Mouse (Mus musculus) c-Kit-positive CD71-negative TER-119-negative erythroid progenitor cells, embryonic 14.5 days (primary cell): ENCODE data around the gene Yy1.
"Not testable (repeated sequence)": the region's sequence is repeated elsewhere in the genome, so short reads cannot be mapped to it uniquely, and the experiment has no call there.

Experiments
- DNase-seq: peaks from one replicate; pipeline ENCODE4 v3.0.0-alpha.2; 2013; ENCODE audit warnings: low read depth

The Yy1 gene

DNA sequence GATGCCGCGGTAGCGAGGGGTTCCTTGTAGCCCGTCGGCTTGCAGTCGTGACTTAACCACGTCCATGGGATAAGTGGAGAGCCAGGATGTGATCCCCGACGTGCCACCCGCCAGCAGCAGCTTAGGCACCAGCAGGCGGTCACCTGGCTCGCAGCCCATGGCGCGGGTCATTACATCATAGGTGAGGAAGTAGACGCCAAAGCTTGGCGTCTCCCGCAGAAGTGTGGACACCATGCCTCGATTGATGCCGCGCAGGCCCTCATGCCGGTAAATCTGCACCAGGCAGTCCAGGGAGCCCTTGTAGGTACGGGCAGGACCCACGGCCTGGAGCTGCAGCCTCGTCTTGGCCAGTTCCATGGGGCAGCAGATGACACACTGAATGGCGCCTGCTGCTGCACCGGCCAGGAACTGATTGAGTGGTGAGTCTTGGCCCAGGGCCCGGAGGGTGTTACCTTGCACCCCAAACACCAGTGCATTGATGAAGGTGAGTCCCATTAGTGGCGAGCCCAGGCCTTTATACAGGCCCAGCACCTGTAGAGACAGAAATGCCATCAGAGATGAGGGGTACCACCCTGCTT lies 34.3 kb downstream of the Yy1 start:
- no peak for DNase-seq

DNA sequence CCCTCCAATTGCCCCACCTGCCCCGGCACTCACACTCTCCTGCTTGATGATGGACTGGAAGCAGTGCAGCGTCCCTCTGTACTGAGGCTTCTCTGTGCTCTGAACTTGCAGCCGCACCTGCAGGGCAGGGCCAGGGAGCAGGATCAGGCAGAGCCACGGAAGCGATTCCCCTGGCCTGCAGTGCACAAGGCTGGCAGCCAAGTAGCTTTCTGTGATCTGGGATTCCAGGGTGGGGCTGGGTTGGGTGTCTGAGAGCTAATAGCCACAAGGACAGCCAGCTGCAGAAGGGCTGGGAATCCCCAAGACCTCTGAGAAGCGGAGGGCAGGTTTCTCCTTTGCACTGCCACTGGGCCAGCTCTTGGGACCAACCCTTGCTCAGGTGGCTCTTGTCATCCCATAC lies 34.9 kb downstream of the Yy1 start:
- DNase-seq, result no peak

- DNase-seq, result no peak
Measured at GRCm38 (mm10) chr12:108829636-108830035, 36.9 kb downstream of the Yy1 start.

GRCm38 (mm10) chr12:108830358-108830757 lies 37.6 kb downstream of the Yy1 start:
- DNase-seq, result no peak

DNA sequence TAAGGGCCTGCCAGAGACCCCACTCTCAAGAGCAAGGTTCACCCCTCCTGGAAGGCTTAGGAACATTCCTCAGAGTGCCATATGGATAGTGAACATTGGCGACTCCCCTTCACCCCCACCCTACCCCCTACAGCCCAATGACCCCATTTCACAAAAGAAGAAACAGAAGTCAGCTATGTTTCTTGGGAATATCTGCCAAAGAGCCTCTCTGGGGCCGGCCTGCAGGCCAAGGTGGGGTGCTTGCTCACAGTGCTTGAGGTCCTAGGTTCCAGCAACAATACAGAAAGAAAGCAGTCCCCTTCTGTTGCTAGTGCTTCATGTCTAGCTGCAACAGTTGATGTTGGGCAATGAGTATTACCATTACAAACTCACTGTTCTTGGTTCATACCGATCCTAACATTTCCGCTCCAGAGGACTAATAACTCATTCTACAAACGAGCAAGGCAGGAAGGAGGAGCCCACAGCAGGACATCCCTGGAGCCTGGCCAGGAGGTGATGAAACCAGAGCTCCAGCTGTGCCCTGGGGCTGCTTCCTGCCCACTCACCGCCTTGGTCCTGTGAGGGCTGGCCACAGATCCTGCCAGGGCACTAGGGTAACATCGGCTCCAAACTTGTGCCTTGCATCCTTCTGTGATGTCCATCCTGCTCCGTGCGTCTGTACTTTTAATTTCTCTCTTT lies 39.3 kb downstream of the Yy1 start:
- DNase-seq, result no peak

DNA sequence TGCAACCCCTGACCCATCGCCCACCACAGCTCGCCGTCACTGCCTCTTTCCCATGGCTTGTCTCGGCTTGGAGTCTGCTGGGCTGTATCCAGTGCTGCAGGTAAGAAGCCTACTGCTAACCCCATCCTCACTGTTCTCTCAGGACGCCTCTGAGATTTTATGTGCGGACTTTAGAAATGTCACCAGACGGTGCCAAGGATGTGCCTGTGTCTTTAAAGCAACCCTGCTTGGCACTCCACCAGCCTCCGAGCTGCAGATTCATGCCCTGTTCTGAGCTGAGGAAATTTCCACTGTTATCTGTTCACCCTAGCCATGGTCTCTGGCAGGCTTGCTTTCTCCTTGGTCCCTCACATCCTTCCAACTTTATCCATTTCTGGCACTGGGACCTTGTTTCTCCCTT lies 40.1 kb downstream of the Yy1 start:
- no peak for DNase-seq

DNA sequence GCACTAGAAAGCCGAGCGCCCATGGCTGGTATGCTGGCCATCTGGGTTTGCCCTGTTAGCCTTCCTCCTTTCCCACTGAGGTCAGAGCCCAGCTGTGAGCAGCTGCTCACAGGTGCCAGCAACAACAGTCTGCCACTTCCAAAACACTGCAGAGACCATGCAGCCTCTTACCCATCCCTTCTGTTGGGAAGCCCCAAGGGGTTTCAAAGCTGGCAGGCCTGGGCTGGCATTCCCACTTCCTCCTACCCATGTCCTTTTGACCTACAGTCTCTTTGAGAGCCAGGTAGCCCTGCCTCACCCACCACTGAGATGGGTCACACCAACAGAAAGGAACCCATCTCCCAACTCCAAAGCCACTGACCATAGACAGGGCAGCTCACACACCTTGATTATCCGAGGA lies 40.6 kb downstream of the Yy1 start:
- no peak for DNase-seq

DNA sequence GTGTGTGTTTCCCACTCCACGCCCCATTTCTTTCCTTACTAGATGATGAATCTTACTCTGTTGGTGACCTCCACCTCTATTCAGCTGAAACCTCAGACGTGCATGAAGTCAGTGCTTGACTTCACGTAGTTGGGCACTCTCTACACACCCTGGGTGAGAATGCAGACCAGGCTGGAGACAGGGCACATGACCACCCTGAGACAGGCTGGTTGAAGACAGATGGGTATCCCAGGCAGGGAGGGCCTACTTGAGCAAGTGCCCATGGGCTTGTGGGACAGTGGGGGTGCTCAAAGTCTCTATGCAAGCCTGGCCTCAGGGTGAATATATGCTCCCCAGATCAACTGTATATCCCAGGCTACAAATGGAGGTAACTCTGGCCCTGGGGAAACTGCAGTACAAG lies 41.6 kb downstream of the Yy1 start:
- no peak for DNase-seq

- DNase-seq, result no peak
Measured at GRCm38 (mm10) chr12:108834786-108835185, 42.0 kb downstream of the Yy1 start.

DNA sequence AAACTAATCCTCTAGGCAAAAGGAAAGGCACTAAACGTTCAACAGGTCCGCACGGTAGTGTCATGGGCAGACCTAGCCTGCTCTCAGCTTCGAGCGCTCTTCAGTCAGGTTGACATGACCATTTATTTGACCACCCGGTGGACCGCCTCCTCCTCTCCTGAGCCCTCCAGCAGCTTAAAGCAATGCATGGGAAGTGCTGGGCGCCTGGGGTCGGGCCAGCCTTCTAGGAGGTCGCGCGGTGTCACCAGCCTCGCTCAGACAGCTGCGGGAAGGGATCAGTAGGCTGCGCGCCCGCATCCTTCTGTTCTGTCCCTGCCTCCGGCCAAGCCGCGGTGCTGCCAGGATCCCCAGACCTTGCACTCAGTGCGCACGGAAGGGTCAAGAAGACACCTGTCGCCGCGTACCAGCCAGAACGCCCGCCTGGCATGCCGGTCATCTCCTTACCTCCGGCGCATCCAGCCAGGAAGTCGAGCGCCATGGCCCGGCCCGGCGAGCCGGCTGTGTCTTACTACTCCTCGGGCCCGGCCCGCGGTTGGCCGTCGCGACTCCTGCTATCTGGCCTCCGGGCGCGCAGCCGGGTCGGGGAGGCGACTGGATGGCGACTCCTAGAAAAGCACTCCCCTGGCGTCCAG lies 42.6 kb downstream of the Yy1 start:
- DNase-seq, result no peak

- peak; percentile 82 for DNase-seq
Measured at GRCm38 (mm10) chr12:108835840-108836409, 43.2 kb downstream of the Yy1 start, which contains the start of the genes Slc25a29 and Slc25a47. Gene Slc25a29, minus strand, starts transcription at chr12:108835883. Gene Slc25a47, plus strand, starts transcription at chr12:108836046.

GRCm38 (mm10) chr12:108836722-108837121 lies 43.9 kb downstream of the Yy1 start:
- DNase-seq, result no peak

DNA sequence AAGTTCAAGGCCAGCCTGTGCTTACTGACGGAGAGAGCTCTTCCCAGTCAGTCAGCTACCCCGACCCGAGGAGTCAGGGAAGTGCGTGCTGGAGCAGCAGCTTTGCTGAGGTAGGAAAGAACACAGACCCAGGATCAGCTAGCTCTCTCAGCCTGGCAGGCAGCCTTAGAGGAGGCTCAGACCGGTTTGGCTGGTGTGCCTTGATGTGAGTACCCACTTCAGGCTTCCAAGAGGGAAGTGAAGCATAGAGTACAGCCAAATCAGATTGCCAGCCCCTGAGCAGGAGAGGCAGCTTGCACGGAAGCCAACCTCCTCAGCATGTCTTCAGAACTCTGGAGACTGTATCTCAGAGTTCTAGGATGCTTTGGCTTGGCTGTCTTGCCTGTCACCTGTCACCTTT lies 48.4 kb downstream of the Yy1 start:
- no peak for DNase-seq

GRCm38 (mm10) chr12:108842663-108843062 lies 49.9 kb downstream of the Yy1 start:
- DNase-seq, result no peak

GRCm38 (mm10) chr12:108848033-108848432 lies 55.3 kb downstream of the Yy1 start:
- DNase-seq, result not testable (repeated sequence)

DNA sequence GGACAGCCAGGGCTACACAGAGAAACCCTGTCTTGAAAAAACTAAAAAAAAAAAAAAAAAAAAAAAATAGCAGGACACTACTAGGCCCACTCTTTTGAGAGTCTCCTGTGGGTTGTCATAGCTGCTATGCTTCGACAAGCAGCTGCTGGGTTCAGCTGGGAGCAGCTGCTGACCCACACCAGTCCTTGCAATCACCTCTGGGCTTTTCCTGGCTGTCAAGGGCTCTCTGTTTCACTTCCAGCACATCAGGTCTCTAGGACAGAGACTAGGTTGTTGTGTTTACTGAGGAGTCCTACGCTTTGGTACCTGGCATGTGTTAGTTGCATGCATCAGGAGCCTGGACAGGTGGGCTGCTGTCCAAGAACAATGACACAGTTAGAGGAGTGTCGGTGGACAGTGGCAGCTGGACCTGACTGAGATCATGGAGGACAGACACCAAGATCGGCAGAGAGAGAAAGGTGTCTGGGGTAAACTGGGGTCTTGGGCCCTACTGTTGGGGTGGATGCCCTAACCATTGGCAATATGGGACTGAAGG lies 56.8 kb downstream of the Yy1 start:
- no peak for DNase-seq

- no peak for DNase-seq
Measured at GRCm38 (mm10) chr12:108850129-108850528, 57.4 kb downstream of the Yy1 start.

GRCm38 (mm10) chr12:108850886-108851285 lies 58.1 kb downstream of the Yy1 start:
- no peak for DNase-seq

- DNase-seq, result no peak
Measured at GRCm38 (mm10) chr12:108852822-108853221, 60.0 kb downstream of the Yy1 start.

DNA sequence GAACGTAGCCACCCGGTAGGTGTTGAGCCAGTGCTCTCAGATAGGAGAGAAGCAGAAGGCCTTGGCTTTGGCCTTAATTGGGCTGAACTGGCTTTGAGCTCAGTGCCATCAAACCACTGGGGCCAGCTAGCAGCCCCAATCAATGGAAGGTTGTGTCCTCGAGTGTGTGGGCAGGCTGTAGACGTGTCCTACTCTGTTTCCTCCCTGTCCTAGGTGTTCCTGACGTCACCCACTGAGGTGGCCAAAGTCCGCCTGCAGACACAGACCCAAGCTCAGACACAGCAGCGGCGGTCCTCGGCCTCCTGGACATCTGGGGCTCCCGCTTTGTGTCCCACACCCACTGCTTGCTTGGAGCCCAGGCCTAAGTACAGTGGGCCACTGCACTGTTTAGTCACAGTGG lies 62.3 kb downstream of the Yy1 start:
- DNase-seq, result no peak

- DNase-seq, result no peak
Measured at GRCm38 (mm10) chr12:108856186-108856585, 63.4 kb downstream of the Yy1 start.

- DNase-seq, result no peak
Measured at GRCm38 (mm10) chr12:108857109-108857508, 64.3 kb downstream of the Yy1 start.
